Mouse (Mus musculus): ENCODE results near the gene Gm45713. TPM values are rescaled to one million over a fixed set of nuclear protein-coding genes. Genes with fewer than 3 reads are reported as not detected.

Gm45713 gene
- total and polyA plus RNA-seq, 3 experiments, result 3.9 TPM; not detected in 2

GRCm38 (mm10) chr7:45093516-45093905 is 42.5 kb downstream of the Gm45713 start:
- TF ChIP-seq POLR2AphosphoS2 (IDR thresholded peaks at IDR 0.05; ENCODE audit: low read length) (no peak), EP300 (IDR thresholded peaks at IDR 0.05; ENCODE audit: low read depth in 1 of 2, low read length in 2 of 2) (no peak), BHLHE40 (IDR thresholded peaks at IDR 0.05; ENCODE audit: borderline replicate concordance, low read depth, low read length) (no peak), NRF1 (IDR thresholded peaks at IDR 0.05; ENCODE audit: insufficient read depth, low read depth, low read length, poor library complexity, severe bottlenecking) (no peak)
- Histone ChIP-seq H3K4me3 (ENCODE audit: control insufficient read depth in 1 of 2, insufficient read depth in 1 of 2, low read depth in 2 of 2, low read length in 2 of 2) (no peak overlapping the region), H3K79me2 (ENCODE audit: control insufficient read depth, insufficient read depth, low read length, poor library complexity) (no peaks in the 10 kb centered on the region; the same call in 1 of the 2 replicates), H3K27ac (ENCODE audit: control insufficient read depth, low read depth, low read length) (no peak overlapping the region), H3K36me3 (ENCODE audit: control insufficient read depth in 1 of 2, insufficient read depth in 2 of 2, low read length in 2 of 2) (peaks cover 0 to 12% of the 10 kb centered on the region in 2 experiments; a peak in 2 of 4 replicates), H3K27me3 (ENCODE audit: control insufficient read depth in 1 of 2, insufficient read depth in 2 of 2, low read length in 2 of 2) (no peaks in the 10 kb centered on the region), H3K9me3 (replicated peaks; ENCODE audit: insufficient read depth, low read length) (no peaks in the 10 kb centered on the region), H3K9ac (ENCODE audit: control insufficient read depth, low read depth, low read length, poor library complexity, severe bottlenecking) (no peak overlapping the region), H3K4me1 (ENCODE audit: control insufficient read depth in 1 of 2, insufficient read depth in 2 of 2, low read length in 2 of 2) (peaks cover 5 to 20% of the 10 kb centered on the region in 2 experiments)
- DNase-seq (ENCODE audit: low read depth, low spot score), result peak; percentile 36

GRCm38 (mm10) chr7:45092828-45093515 is 43.1 kb downstream of the Gm45713 start:
- no peak overlapping the region for H3K27ac ChIP-seq (ENCODE audit: control insufficient read depth, low read depth, low read length)
- no peaks in the 10 kb centered on the region for H3K9me3 ChIP-seq (replicated peaks; ENCODE audit: insufficient read depth, low read length)
- H3K4me3 ChIP-seq (ENCODE audit: control insufficient read depth in 1 of 2, insufficient read depth in 1 of 2, low read depth in 2 of 2, low read length in 2 of 2), result peak overlapping the region; percentile 19 to 35; a peak in 3 of 4 replicates
- peak overlapping the region; percentile 49 for H3K9ac ChIP-seq (ENCODE audit: control insufficient read depth, low read depth, low read length, poor library complexity, severe bottlenecking)
- DNase-seq (ENCODE audit: low read depth, low spot score), result no peak
- H3K79me2 ChIP-seq (ENCODE audit: control insufficient read depth, insufficient read depth, low read length, poor library complexity), result no peaks in the 10 kb centered on the region; the same call in 1 of the 2 replicates
- peaks cover 0 to 12% of the 10 kb centered on the region in 2 experiments; a peak in 2 of 4 replicates for H3K36me3 ChIP-seq (ENCODE audit: control insufficient read depth in 1 of 2, insufficient read depth in 2 of 2, low read length in 2 of 2)
- peaks cover 3 to 16% of the 10 kb centered on the region in 2 experiments for H3K4me1 ChIP-seq (ENCODE audit: control insufficient read depth in 1 of 2, insufficient read depth in 2 of 2, low read length in 2 of 2)
- H3K27me3 ChIP-seq (ENCODE audit: control insufficient read depth in 1 of 2, insufficient read depth in 2 of 2, low read length in 2 of 2), result no peaks in the 10 kb centered on the region
- TF ChIP-seq USF2 (IDR thresholded peaks at IDR 0.05; ENCODE audit: borderline replicate concordance in 1 of 2, insufficient read depth in 1 of 2, low read depth in 1 of 2, low read length in 2 of 2), result no peak
- TF ChIP-seq POLR2A (IDR thresholded peaks at IDR 0.05; ENCODE audit: control insufficient read depth in 1 of 2, insufficient read depth in 1 of 2, low read depth in 1 of 2, low read length in 2 of 2, poor library complexity in 1 of 2), result no peak
- no peak for TF ChIP-seq GABPA (IDR thresholded peaks at IDR 0.05; ENCODE audit: low read depth, low read length)
- no peak for TF ChIP-seq MYC (IDR thresholded peaks at IDR 0.05; ENCODE audit: low read depth, low read length)
- TF ChIP-seq SMC3 (IDR thresholded peaks at IDR 0.05; ENCODE audit: low read depth, low read length), result no peak
- no peak for TF ChIP-seq E2F4 (IDR thresholded peaks at IDR 0.05; ENCODE audit: borderline replicate concordance, low read depth, low read length)
- TF ChIP-seq RAD21 (IDR thresholded peaks at IDR 0.05; ENCODE audit: low read depth, low read length), result no peak
- TF ChIP-seq TAL1 (IDR thresholded peaks at IDR 0.05; ENCODE audit: low read length), result no peak

GRCm38 (mm10) chr7:45092048-45092447 is 44.0 kb downstream of the Gm45713 start, which contains the start of gene Rcn3:
TSS of gene Rcn3 (minus strand) at chr7:45092221.
- H3K4me1 ChIP-seq (ENCODE audit: control insufficient read depth in 1 of 2, insufficient read depth in 2 of 2, low read length in 2 of 2), result peaks cover 2 to 16% of the 10 kb centered on the region in 2 experiments
- no peaks in the 10 kb centered on the region; the same call in 1 of the 2 replicates for H3K79me2 ChIP-seq (ENCODE audit: control insufficient read depth, insufficient read depth, low read length, poor library complexity)
- no peaks in the 10 kb centered on the region for H3K9me3 ChIP-seq (replicated peaks; ENCODE audit: insufficient read depth, low read length)
- peak within 1 kb of the TSS; percentile 68 for H3K27ac ChIP-seq (ENCODE audit: control insufficient read depth, low read depth, low read length)
- no peaks in the 10 kb centered on the region for H3K27me3 ChIP-seq (ENCODE audit: control insufficient read depth in 1 of 2, insufficient read depth in 2 of 2, low read length in 2 of 2)
- peaks cover 0 to 12% of the 10 kb centered on the region in 2 experiments; a peak in 2 of 4 replicates for H3K36me3 ChIP-seq (ENCODE audit: control insufficient read depth in 1 of 2, insufficient read depth in 2 of 2, low read length in 2 of 2)
- peak; percentile 96 for DNase-seq (ENCODE audit: low read depth, low spot score)
- peak within 1 kb of the TSS; percentile 60 for H3K9ac ChIP-seq (ENCODE audit: control insufficient read depth, low read depth, low read length, poor library complexity, severe bottlenecking)
- H3K4me3 ChIP-seq (ENCODE audit: control insufficient read depth in 1 of 2, insufficient read depth in 1 of 2, low read depth in 2 of 2, low read length in 2 of 2), result peak within 1 kb of the TSS; percentile 50 to 72
- TF ChIP-seq BHLHE40 (IDR thresholded peaks at IDR 0.05; ENCODE audit: borderline replicate concordance, low read depth, low read length), result no peak
- TF ChIP-seq TAL1 (IDR thresholded peaks at IDR 0.05; ENCODE audit: low read length), result no peak
- 0 out of 2 replicates have a peak, but pooled peaks have one; percentile 52 for TF ChIP-seq SIN3A (IDR thresholded peaks at IDR 0.05; ENCODE audit: low read length)
- TF ChIP-seq CHD1 (IDR thresholded peaks at IDR 0.05; ENCODE audit: low read depth, low read length), result no peak
- no peak for TF ChIP-seq ZMIZ1 (IDR thresholded peaks at IDR 0.05; ENCODE audit: low read depth, low read length)
- peak; percentile 97 for TF ChIP-seq HCFC1 (IDR thresholded peaks at IDR 0.05; ENCODE audit: low read depth, low read length)
- TF ChIP-seq USF2 (IDR thresholded peaks at IDR 0.05; ENCODE audit: borderline replicate concordance in 1 of 2, insufficient read depth in 1 of 2, low read depth in 1 of 2, low read length in 2 of 2), result no peak
- 0 out of 2 replicates have a peak, but pooled peaks have one; percentile 21 for TF ChIP-seq MXI1 (IDR thresholded peaks at IDR 0.05; ENCODE audit: low read depth, low read length)
- no peak for TF ChIP-seq MYB (IDR thresholded peaks at IDR 0.05; ENCODE audit: low read depth, low read length)
- no peak for TF ChIP-seq ZNF384 (IDR thresholded peaks at IDR 0.05; ENCODE audit: low read depth, low read length)
- TF ChIP-seq TBP (IDR thresholded peaks at IDR 0.05; ENCODE audit: low read depth, low read length), result peak; percentile 66; the same call in 1 of the 2 replicates
- no peak for TF ChIP-seq USF1 (IDR thresholded peaks at IDR 0.05; ENCODE audit: low read depth, low read length)
- no peak for TF ChIP-seq ETS1 (IDR thresholded peaks at IDR 0.05; ENCODE audit: low read depth, low read length)
- no peak for TF ChIP-seq ELF1 (IDR thresholded peaks at IDR 0.05; ENCODE audit: low read depth, low read length)
- no peak for TF ChIP-seq MAFK (IDR thresholded peaks at IDR 0.05; ENCODE audit: borderline replicate concordance, low read depth, low read length)

All from MEL (cell line).